Mouse (Mus musculus): ENCODE data around the gene Ppp1r12b. TPM values are rescaled to one million over a fixed set of nuclear protein-coding genes. Genes with fewer than 3 reads are reported as not detected.

The Ppp1r12b gene
- polyA plus RNA-seq, 1 experiment = 17.8 TPM

DNA sequence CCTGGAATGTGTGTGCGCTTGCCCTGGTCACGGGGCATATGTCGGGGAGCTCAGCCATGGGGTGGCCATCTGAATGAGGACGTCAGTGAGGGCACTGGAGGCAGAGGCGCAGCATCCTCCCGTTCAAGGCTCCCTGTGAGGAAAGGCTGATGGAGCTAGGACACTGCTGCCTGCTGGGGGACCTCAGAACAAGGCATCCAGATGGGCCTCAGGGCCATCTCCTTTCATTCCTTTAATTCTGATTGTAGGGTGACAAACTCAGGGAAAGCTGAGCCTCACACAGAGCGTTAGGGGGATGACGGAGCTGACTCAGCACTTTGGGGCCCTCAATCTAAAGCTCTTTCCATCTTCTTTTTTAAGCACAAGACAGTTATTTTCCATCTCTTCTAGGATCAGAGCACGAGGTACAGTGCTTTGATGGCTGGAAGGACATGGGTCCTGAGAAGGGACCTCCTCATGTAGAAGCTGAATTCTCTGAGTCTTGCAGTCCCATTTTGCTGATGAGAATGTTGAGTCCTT is 242.9 kb downstream of the Ppp1r12b start:
- H3K4me1 ChIP-seq (ENCODE audit: control insufficient read depth, insufficient read depth, low read length) = no peaks in the 10 kb centered on the region
- no peak overlapping the region for H3K4me3 ChIP-seq (replicated peaks; ENCODE audit: control insufficient read depth, low read depth, low read length)
- no peak for TF ChIP-seq CTCF (IDR thresholded peaks at IDR 0.05; ENCODE audit: control insufficient read depth, insufficient read depth, low read length)
- TF ChIP-seq POLR2A (IDR thresholded peaks at IDR 0.05; ENCODE audit: borderline replicate concordance, control insufficient read depth, low read depth, low read length) = no peak
- WGBS = 78% methylated on average over 9 of the region's 9 CpGs
- H3K27ac ChIP-seq (ENCODE audit: control insufficient read depth, insufficient read depth, low read depth, low read length, poor library complexity) = no peak overlapping the region

DNA sequence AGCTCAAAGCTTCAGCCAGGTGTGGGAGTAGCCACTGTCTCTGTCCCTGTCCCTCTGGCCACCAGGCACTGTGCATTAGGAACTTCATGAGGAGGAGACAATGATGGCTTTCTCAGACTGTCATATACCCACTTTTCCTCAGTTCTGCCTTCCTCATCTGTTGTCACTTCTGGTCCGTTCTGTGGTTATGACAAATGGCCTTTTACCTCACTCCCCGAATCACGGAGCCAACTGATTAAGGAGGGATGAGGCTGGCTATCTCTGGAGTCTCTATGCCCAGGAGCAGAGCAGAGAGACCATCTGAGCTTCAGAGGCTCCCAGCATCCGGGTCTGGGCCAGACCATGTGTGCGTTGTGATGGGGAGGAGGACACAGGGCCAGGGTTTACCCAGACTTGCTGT is 244.1 kb downstream of the Ppp1r12b start:
- H3K4me1 ChIP-seq (ENCODE audit: control insufficient read depth, insufficient read depth, low read length) = no peaks in the 10 kb centered on the region
- TF ChIP-seq CTCF (IDR thresholded peaks at IDR 0.05; ENCODE audit: control insufficient read depth, insufficient read depth, low read length) = no peak
- H3K27ac ChIP-seq (ENCODE audit: control insufficient read depth, insufficient read depth, low read depth, low read length, poor library complexity) = no peak overlapping the region
- 59% methylated on average over 5 of the region's 5 CpGs for WGBS
- H3K4me3 ChIP-seq (replicated peaks; ENCODE audit: control insufficient read depth, low read depth, low read length) = no peak overlapping the region

DNA sequence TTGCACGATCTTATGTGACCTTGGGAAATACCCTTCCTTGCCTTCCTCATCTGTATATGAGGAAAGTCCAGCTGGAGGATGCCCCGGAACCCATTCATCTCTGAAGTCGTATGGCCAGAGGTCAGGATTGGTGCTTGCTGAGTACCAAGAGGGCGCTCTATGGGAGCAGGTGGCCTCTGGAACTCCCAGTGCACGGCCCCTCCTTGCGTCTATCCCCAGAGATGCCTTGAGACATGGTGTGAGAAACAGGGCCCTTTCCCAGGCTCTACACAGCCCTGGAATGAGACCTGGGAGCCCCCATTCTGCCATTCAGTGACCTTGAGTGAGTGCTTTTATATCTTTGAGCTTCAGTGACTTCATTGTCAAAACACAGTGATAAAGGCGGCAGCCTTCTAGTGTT is 244.7 kb downstream of the Ppp1r12b start:
- no peaks in the 10 kb centered on the region for H3K4me1 ChIP-seq (ENCODE audit: control insufficient read depth, insufficient read depth, low read length)
- H3K27ac ChIP-seq (ENCODE audit: control insufficient read depth, insufficient read depth, low read depth, low read length, poor library complexity) = no peak overlapping the region
- 81% methylated on average over 7 of the region's 7 CpGs for WGBS
- no peak for TF ChIP-seq CTCF (IDR thresholded peaks at IDR 0.05; ENCODE audit: control insufficient read depth, insufficient read depth, low read length)
- TF ChIP-seq POLR2A (IDR thresholded peaks at IDR 0.05; ENCODE audit: borderline replicate concordance, control insufficient read depth, low read depth, low read length) = no peak
- H3K4me3 ChIP-seq (replicated peaks; ENCODE audit: control insufficient read depth, low read depth, low read length) = no peak overlapping the region

DNA sequence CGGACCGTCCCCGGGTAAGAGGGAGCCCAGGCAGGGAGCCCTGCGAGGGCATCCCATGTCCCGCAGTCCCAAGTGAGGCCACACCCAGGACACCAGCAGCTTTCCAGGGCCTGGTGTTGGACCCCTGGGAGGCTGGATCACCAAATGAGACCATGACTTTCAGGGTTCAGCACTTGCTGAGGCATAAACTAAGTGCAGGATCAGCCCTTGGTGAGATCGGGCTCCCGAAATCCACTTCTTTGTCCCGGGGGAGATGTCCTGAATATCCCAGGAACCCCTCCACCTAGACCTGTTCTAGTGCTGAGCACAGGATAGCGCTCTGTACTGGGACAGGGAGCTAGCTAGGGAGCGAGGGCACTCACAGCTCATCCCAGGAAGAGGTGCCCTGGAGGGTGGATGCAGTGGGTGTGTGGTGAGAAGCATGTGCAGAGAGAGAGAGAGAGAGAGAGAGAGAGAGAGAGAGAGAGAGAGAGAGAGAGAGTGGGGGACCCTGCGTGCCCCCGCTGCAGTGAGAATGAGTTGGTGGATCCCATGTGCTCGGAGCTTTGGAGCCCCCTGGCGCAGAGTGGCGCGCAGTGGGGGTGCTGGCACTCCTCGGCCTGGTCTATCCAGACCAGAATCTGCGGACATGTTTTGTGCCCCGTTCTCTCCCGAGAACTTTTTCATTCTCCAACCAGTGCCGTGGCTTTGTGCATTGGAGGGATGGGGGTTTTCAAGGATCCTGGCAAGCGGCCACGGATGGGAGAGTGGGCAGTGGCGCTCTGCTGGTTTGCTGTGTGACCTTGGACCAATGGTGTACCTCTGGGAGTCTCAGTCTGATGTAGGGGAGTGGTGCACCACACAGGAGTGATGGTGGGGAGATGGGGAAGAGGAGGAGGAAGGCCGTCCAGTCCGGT is 246.1 kb downstream of the Ppp1r12b start:
- H3K27ac ChIP-seq (ENCODE audit: control insufficient read depth, insufficient read depth, low read depth, low read length, poor library complexity) = no peak overlapping the region
- no peak for TF ChIP-seq CTCF (IDR thresholded peaks at IDR 0.05; ENCODE audit: control insufficient read depth, insufficient read depth, low read length)
- no peak for TF ChIP-seq POLR2A (IDR thresholded peaks at IDR 0.05; ENCODE audit: borderline replicate concordance, control insufficient read depth, low read depth, low read length)
- no peaks in the 10 kb centered on the region for H3K4me1 ChIP-seq (ENCODE audit: control insufficient read depth, insufficient read depth, low read length)
- 49% methylated on average over 26 of the region's 26 CpGs for WGBS
- H3K4me3 ChIP-seq (replicated peaks; ENCODE audit: control insufficient read depth, low read depth, low read length) = no peak overlapping the region

DNA sequence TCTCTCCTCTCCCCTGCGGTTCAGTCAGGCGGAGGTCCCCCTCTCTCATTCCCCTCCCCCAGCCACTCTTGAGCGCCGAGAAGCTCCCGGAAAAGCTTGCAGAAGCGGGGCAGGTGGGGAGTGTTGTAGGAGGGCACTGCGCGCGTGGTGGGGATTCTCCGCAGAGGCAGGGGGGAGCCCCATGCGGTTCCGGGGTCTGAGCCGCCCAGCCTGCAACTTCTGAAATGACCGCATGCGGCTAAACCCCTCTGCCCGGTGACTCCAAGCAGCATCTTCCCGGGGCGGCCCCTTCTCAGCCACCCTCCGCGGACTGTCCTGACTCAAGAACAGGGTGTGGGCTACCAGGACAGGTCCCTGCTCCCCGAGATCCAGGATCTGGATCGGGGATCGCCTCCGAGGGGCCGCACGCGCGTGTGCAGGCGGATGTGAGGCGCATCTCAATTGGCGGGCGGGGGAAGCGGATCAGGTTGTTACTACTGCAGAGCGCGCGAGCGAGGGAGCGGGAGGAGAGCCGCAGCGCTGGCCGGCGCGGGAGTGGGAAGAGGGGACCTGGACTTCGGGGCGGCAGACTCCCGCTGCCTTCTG is 246.8 kb downstream of the Ppp1r12b start:
- Histone ChIP-seq H3K4me1 (ENCODE audit: control insufficient read depth, insufficient read depth, low read length) (no peaks in the 10 kb centered on the region), H3K27ac (ENCODE audit: control insufficient read depth, insufficient read depth, low read depth, low read length, poor library complexity) (no peak overlapping the region), H3K4me3 (replicated peaks; ENCODE audit: control insufficient read depth, low read depth, low read length) (no peak overlapping the region)
- TF ChIP-seq POLR2A (IDR thresholded peaks at IDR 0.05; ENCODE audit: borderline replicate concordance, control insufficient read depth, low read depth, low read length) (no peak), CTCF (IDR thresholded peaks at IDR 0.05; ENCODE audit: control insufficient read depth, insufficient read depth, low read length) (no peak)
- WGBS = 1% methylated on average over 46 of the region's 46 CpGs

DNA sequence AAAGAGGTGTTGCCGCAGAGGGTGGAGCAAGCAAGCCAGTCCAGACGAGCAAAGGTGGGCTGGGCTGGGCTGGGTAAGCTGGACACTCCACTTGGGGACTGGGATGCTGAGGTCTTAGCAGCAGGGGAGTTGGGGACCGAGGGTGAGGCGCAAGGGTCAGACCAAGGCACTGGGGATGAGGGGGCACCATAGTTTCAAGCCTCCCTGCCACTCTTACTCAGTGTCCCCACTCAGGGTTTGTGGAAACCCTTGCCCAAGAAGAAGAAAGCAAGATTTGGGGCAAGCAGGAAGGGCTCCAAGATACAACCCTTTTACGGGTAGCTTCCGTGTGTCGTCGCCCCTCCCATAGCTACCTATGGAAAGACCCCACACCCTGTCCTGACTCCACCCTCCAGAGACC is 247.5 kb downstream of the Ppp1r12b start:
- Histone ChIP-seq H3K4me3 (replicated peaks; ENCODE audit: control insufficient read depth, low read depth, low read length) (no peak overlapping the region), H3K4me1 (ENCODE audit: control insufficient read depth, insufficient read depth, low read length) (no peaks in the 10 kb centered on the region), H3K27ac (ENCODE audit: control insufficient read depth, insufficient read depth, low read depth, low read length, poor library complexity) (no peak overlapping the region)
- 11% methylated on average over 8 of the region's 8 CpGs for WGBS
- no peak for TF ChIP-seq CTCF (IDR thresholded peaks at IDR 0.05; ENCODE audit: control insufficient read depth, insufficient read depth, low read length)
- no peak for TF ChIP-seq POLR2A (IDR thresholded peaks at IDR 0.05; ENCODE audit: borderline replicate concordance, control insufficient read depth, low read depth, low read length)

DNA sequence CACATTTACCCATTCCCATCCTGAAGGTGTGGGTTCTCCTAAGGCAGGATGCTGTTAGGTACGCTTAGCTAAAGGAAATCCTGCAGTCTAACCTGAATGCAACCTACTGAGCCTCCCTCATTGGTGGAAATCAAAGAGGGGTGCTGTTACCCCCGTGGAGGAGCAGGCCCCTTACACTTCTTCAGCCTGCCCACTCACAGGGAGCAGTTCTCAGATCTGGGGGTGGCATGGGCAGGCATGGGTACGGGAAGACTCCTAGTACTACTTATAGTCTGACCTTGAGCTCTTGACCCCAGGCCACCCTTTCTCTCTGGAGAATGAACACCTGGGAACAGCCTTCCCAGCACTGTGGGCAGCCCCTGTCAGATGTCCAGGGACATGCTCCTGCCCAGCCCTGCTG is 248.2 kb downstream of the Ppp1r12b start:
- Histone ChIP-seq H3K4me3 (replicated peaks; ENCODE audit: control insufficient read depth, low read depth, low read length) (no peak overlapping the region), H3K27ac (ENCODE audit: control insufficient read depth, insufficient read depth, low read depth, low read length, poor library complexity) (no peak overlapping the region), H3K4me1 (ENCODE audit: control insufficient read depth, insufficient read depth, low read length) (no peaks in the 10 kb centered on the region)
- TF ChIP-seq POLR2A (IDR thresholded peaks at IDR 0.05; ENCODE audit: borderline replicate concordance, control insufficient read depth, low read depth, low read length) (no peak), CTCF (IDR thresholded peaks at IDR 0.05; ENCODE audit: control insufficient read depth, insufficient read depth, low read length) (no peak)
- WGBS = 77% methylated on average over 3 of the region's 3 CpGs

DNA sequence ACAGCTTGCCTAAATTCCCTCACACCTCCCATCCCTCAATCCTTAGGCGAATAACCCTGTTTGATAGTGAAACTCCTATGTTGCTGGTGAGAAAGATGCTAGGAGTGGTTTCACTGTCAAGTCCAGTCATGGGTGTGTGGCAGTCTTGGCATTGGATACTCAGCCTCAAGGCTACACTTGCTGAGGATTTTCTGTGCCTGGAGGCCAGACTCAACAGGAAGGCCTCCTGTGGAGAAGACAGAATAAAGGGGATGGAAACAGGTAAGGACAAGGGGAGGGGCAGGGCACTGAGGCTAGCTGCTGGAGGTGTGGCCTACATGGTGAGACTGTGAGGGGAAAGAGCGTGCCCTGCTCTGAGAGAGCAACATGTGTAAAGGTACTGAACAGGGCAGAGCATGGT is 249.2 kb downstream of the Ppp1r12b start:
- TF ChIP-seq POLR2A (IDR thresholded peaks at IDR 0.05; ENCODE audit: borderline replicate concordance, control insufficient read depth, low read depth, low read length) (no peak), CTCF (IDR thresholded peaks at IDR 0.05; ENCODE audit: control insufficient read depth, insufficient read depth, low read length) (no peak)
- Histone ChIP-seq H3K4me1 (ENCODE audit: control insufficient read depth, insufficient read depth, low read length) (no peaks in the 10 kb centered on the region), H3K4me3 (replicated peaks; ENCODE audit: control insufficient read depth, low read depth, low read length) (no peak overlapping the region), H3K27ac (ENCODE audit: control insufficient read depth, insufficient read depth, low read depth, low read length, poor library complexity) (no peak overlapping the region)
- WGBS = 75% methylated on average over 2 of the region's 2 CpGs

Other genes starting within 250 kb of the Ppp1r12b start
- 45.2 and 49.1 TPM in 2 replicates for gene Ube2t, start 6.6 kb upstream of the Ppp1r12b start, polyA plus RNA-seq (2011; ENCODE audit: insufficient read depth, insufficient read length, low replicate concordance, missing spikeins)
- gene Lgr6, start 149.3 kb upstream of the Ppp1r12b start, polyA plus RNA-seq (2011; ENCODE audit: insufficient read depth, insufficient read length, low replicate concordance, missing spikeins) = not detected in 2 replicates
- 17.0 and 27.6 TPM in 2 replicates for gene Ptpn7, start 176.8 kb upstream of the Ppp1r12b start, polyA plus RNA-seq (2011; ENCODE audit: insufficient read depth, insufficient read length, low replicate concordance, missing spikeins)
- gene Arl8a, start 190.9 kb upstream of the Ppp1r12b start, polyA plus RNA-seq (2011; ENCODE audit: insufficient read depth, insufficient read length, low replicate concordance, missing spikeins) = 22.5 and 44.9 TPM in 2 replicates
- gene Gpr37l1, start 211.7 kb upstream of the Ppp1r12b start, polyA plus RNA-seq (2011; ENCODE audit: insufficient read depth, insufficient read length, low replicate concordance, missing spikeins) = 0.67 TPM in 1 of 2 replicates, not detected in the other

Measured in bone marrow, adult 2 months (tissue).